Mouse (Mus musculus): ENCODE data around the gene Gns.

The Gns gene

DNA sequence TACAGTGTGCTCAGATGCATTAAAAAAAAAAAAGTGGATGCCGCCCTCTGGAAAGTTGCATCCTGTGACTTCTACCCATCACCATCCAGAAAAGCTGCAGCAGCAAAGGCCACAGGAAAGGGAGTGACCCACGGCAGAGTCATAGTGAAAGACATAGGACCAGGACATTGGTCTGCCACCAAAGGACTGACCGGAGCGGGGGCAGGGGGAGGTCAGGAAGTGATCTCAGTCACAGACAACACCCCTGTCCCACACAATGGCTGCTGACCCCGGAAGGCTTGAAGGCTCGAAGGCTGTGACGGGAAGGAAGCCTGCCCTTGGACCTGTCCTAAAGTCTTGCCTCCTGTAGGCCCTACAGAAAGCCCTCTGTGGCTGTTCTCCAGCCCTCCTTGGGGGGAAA is 36.1 kb downstream of the Gns start:
- DNase-seq (ENCODE audit: low read depth, low spot score), result no peak

DNA sequence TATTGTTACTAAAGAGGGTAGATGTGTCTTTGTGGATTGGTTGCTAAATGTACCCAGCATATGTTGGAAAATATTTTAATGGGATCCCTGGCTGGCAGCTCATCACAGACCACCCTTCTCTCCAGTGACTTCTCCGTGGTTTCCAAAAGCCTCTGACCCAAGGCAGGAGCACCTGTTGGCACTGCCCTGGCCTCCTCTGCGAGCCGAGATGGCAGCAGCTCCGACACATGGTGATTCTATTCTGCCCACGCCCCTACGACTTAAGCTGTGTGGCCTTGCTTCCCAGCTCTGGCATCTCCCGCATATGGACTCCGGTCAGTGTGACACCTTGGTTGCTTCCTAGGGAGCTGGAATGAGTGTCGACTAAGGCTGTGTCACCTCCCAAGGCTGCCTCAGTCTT is 38.2 kb downstream of the Gns start:
- no peak for DNase-seq (ENCODE audit: low read depth, low spot score)

DNA sequence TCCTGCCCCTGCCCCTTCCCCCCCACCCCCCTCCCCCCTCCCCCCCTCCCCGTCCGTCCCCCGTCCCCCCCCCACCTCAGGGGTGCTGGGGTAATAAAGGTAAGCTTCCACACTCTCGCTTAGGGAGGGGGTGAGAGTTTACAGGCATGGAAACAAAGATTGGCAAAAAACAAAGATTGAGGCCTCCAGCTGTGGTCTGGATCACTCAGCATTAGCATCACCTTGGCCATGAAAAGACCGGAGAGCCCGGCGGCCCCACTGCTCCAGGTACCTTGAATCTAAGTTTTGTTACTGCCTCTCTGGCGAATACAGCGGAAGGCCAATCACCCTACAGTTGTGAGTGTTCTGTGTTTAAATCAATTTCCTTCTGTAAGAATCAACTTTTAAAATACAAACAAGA is 39.1 kb downstream of the Gns start:
- no peak for DNase-seq (ENCODE audit: low read depth, low spot score)

GRCm38 (mm10) chr10:121409717-121410116 is 44.8 kb downstream of the Gns start:
- DNase-seq (ENCODE audit: low read depth, low spot score), result peak; percentile 40

DNA sequence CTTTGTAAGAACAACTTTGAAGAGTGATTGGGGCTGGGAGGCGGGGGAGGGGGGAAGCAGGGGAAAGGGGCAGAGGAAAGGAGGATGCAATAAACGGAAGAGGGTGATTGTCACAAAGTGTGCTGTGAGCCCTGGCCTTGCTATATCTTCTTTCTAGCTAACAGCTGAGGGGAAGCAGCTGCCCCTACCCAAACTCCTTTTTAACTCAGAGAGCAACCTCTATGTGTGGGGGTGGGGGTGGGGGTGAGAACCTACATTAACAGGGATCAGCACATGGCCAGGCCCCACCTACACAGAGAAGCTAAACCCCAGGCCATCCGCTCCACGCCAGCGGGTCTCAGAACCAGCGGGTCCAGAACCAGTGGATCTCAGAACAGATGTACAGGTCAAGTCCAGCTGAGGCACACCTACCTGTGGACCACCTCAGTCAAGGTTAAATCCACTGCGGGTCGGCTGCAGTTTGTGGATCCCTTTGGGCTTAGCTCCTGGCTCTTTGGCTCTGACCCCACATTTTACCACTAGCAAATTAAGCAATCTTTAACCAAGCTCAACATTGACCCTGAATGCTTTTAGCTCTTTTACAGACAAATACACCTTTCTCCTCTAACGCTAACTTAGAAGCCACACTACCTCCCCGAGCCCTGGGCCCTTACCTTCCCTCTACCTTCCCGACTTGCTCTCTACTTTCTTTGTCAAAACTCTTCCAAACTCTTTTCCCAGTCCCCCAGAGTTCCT is 47.0 kb downstream of the Gns start:
- no peak for DNase-seq (ENCODE audit: low read depth, low spot score)

- DNase-seq (ENCODE audit: low read depth, low spot score), result no peak
Observed at GRCm38 (mm10) chr10:121412824-121413223, 47.9 kb downstream of the Gns start.

DNA sequence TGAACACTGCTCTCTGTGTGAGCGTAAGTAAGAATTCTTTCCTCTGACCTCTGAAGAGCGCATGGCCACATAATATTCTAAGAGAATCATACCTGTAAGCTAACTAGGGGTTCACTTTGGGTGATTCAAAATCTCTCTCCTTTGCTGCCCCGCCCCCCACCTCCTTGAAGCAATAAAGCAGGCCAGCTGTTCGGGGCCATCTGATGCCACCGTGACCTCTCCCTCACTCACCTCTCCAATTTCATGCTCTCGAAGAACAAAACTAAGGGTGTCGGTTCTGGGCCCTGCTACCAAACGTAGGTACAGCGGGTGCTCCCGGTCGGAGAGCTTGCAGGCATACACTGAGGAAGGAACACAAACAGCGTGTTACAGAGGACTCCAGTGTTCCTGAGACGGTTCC is 49.2 kb downstream of the Gns start:
- DNase-seq (ENCODE audit: low read depth, low spot score), result no peak

GRCm38 (mm10) chr10:121418835-121419234 is 53.9 kb downstream of the Gns start:
- no peak for DNase-seq (ENCODE audit: low read depth, low spot score)

DNA sequence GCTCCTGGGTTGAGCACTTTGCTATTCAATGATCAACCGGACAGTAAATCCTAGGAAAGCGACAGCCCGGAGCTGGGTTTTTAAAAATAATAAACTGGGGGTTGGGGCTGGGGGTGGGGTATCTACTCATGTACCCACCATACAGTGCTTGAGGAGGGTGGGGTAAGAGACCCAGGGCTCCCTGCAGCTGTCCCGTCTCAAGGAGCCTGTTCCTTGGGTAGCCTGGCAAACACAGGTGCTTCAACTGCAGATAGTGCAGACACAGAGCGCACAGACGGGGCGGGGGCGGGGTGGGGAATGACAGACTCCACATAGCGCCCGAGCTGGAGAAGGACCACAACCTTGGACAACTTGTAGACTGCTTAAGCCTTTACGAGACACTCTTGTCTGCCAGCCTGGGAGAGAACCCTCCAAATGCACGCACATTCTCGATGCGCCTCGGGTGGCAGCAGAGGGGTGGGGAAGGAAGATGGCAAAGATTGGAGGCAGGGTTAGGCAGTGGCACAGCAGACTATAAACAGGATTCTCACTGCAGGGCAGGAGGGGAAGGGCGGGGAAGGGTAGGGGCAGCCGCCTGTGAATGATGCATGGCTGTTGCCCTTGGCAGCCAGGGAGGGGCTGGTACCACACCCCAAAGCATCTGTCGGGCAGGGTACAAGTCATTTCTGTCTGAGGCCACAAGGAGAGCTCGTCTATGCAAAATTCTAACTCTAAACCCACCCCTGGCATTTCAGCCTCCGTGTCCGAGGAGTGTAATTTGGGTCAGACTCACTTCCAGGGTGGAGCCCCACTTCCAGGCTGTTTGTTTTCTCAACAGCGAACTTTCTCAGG is 55.0 kb downstream of the Gns start:
- DNase-seq (ENCODE audit: low read depth, low spot score), result no peak

- no peak for DNase-seq (ENCODE audit: low read depth, low spot score)
Observed at GRCm38 (mm10) chr10:121421023-121421422, 56.1 kb downstream of the Gns start.

GRCm38 (mm10) chr10:121421657-121422290 is 56.9 kb downstream of the Gns start:
- no peak for DNase-seq (ENCODE audit: low read depth, low spot score)

DNA sequence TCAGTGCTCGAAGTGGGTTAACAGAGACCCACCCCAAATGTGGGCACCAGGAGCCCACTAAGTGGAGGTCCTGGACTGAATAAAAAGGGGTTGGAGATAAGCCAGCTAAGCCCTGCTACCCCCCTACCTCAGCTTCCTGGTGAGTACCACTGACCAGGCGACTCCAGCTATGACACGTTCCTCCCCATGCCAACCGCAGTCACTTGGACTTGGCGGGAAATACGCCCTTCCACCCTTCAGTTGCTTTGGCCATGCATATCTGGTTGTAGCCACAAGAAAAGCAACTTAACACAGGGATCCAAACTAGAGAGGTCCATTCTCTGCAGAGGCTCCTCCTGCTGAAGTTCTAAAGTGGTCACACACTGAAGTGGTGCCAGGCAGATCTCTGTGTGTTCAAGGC is 57.4 kb downstream of the Gns start:
- no peak for DNase-seq (ENCODE audit: low read depth, low spot score)

DNA sequence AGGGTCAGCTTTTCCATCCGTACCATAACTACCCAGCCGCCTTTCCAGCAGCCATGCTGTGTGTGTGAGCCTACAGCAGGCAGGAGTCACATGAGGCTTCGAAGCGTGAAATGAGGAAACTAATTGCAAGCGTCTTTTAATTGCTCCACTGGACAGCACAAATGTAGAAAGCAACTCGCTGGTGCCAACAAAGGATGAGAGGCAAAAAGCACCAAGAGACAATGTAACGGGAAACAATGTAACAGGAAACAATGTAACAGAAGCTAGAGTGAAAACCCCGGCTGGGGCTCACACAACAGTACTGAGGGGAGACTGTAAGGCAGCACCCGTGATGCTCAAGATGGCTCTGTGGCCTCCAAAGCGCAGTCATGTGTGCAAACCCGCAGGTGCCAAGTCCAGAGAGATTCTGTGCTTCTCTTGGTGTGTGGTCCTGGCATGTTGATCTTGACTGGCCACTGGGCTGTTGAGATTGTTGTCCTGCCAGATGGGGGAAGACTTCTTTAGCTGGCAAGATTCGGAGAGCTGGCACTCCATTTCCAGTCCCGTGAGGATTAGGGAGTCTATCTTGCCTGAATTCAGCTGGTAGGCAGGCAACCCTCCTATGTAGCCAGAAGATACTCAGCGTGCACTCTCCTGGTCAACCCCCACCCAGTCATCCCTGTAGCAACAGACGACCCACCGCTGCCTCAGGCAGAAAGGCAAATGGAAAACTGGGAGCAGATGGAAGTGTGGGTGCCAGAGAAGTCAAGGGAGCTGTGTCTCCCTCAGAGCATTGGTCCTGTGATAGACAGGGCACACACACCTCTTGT is 58.9 kb downstream of the Gns start:
- no peak for DNase-seq (ENCODE audit: low read depth, low spot score)

DNA sequence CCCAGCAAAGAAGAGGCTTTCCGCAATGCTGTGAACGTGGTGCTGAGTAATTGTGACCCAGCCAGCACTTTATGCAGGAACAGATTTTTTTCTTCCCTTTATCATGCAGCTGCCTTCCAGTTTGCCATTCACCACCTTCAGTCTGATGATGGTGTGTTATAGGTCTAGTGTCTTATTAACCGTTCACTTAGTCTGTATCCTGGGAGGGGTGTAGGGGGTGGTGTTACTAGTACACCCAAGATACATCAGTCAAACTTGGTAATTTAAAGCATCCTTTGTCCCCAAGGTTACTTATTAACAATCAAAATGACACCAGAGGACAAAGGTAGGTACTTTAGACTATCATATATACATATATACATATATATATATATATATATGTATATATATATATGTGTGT is 59.6 kb downstream of the Gns start:
- DNase-seq (ENCODE audit: low read depth, low spot score), result no peak

DNA sequence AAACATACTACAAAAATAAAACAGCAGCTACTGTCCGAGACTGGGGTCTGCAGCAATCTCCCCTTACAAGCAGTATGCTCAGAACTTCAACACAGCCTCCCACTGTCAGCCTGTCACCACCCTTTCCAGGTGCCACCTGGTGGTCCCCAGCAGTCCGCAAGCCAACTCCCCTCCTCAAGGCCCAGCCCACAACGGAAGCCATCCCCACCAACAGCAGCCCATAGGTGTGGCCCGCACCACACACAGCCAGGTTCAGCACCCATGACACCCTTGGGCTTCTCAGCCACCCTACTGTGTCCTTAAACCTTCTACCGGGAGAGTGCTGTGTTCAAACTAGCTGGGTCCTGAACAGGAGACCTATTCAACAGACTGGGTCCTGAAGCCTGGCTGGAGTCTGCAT is 60.2 kb downstream of the Gns start:
- DNase-seq (ENCODE audit: low read depth, low spot score), result no peak

- DNase-seq (ENCODE audit: low read depth, low spot score), result no peak
Observed at GRCm38 (mm10) chr10:121425506-121426025, 60.7 kb downstream of the Gns start.

DNA sequence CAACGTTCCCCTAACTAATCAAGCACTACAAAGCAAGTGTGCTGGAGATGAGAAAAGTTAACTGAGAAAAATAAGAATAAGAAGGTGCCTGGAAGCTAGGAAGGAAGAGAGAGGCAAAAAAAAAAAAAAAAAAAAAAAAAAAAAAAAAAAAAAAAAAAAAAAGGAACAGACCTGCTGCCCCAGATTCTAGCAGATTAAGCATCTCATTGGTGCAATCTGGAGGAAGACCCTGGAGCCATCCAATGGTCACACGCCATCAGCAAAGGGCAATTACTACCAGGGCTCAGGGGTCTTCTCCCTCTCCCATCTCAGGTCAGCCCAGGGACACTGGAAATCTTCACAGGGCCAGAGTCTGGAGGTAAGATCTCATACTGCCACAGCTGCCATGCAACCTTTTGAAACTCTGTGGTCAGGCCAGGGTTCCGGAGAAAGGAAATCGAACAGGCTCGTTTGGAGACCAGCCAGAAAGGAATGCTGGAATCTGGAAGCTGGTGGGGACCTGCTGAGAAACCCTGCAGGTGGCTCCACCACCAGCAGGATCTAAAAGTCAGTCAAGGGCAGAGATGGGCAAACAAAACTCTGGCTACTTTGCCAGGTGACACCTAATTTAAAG is 61.7 kb downstream of the Gns start:
- DNase-seq (ENCODE audit: low read depth, low spot score), result no peak

GRCm38 (mm10) chr10:121427136-121427535 is 62.2 kb downstream of the Gns start:
- no peak for DNase-seq (ENCODE audit: low read depth, low spot score)

GRCm38 (mm10) chr10:121428011-121428711 is 63.3 kb downstream of the Gns start:
- no peak for DNase-seq (ENCODE audit: low read depth, low spot score)

- DNase-seq (ENCODE audit: low read depth, low spot score), result no peak
Observed at GRCm38 (mm10) chr10:121429089-121429488, 64.2 kb downstream of the Gns start.

All from c-Kit-negative CD71-positive TER-119-positive erythroid progenitor cells, embryonic 14.5 days (primary cell).